Mouse (Mus musculus) cerebellum, postnatal 14 days (tissue): ENCODE data around the gene Prkrip1.
A peak's percentile ranks its signal among the peaks of the same experiment; 100 is the strongest.
"Not testable (repeated sequence)": the region's sequence is repeated elsewhere in the genome, so short reads cannot be mapped to it uniquely, and the experiment has no call there.

ENCODE experiments used
- DNase-seq, 2 experiments: peaks; one replicate each; pipeline ENCODE4 v3.0.0; 2021; ENCODE audit warnings: mixed read lengths in 2 of 2

Prkrip1 gene

GRCm38 (mm10) chr5:136211341-136212102, 12.8 kb upstream of the Prkrip1 start:
- not testable (repeated sequence) for DNase-seq

- DNase-seq, result no peak
Measured at GRCm38 (mm10) chr5:136210549-136210948, 11.8 kb upstream of the Prkrip1 start.

GRCm38 (mm10) chr5:136201832-136202231, 3.1 kb upstream of the Prkrip1 start:
- DNase-seq, result peak; percentile 85 to 86

GRCm38 (mm10) chr5:136199526-136199925, 763 bp upstream of the Prkrip1 start:
- peak in 1 of 2 experiments; percentile 22 for DNase-seq

- no peak for DNase-seq
Measured at GRCm38 (mm10) chr5:136191870-136192269, 6.9 kb downstream of the Prkrip1 start.

GRCm38 (mm10) chr5:136186723-136187122, 12.0 kb downstream of the Prkrip1 start:
- peak; percentile 76 for DNase-seq

- DNase-seq, result no peak
Measured at GRCm38 (mm10) chr5:136183766-136184165, 15.0 kb downstream of the Prkrip1 start.

- no peak for DNase-seq
Measured at GRCm38 (mm10) chr5:136182830-136183229, 15.9 kb downstream of the Prkrip1 start.

GRCm38 (mm10) chr5:136182049-136182448, 16.7 kb downstream of the Prkrip1 start:
- no peak for DNase-seq

- DNase-seq, result no peak
Measured at GRCm38 (mm10) chr5:136181197-136181596, 17.6 kb downstream of the Prkrip1 start.

- DNase-seq, result no peak
Measured at GRCm38 (mm10) chr5:136179594-136179993, 19.2 kb downstream of the Prkrip1 start.

GRCm38 (mm10) chr5:136173606-136174463, 24.9 kb downstream of the Prkrip1 start:
- DNase-seq, result peak; percentile 81 to 82

- no peak for DNase-seq
Measured at GRCm38 (mm10) chr5:136172939-136173338, 25.8 kb downstream of the Prkrip1 start.

GRCm38 (mm10) chr5:136171363-136172341, 27.1 kb downstream of the Prkrip1 start:
- DNase-seq, result no peak

- DNase-seq, result peak; percentile 88 to 92
Measured at GRCm38 (mm10) chr5:136170512-136171362, 28.0 kb downstream of the Prkrip1 start, which contains the start of gene Orai2. Gene Orai2 (minus strand): TSS chr5:136170713.

- peak; percentile 60 to 62 for DNase-seq
Measured at GRCm38 (mm10) chr5:136169626-136170511, 28.9 kb downstream of the Prkrip1 start.

- DNase-seq, result peak in 1 of 2 experiments; percentile 41
Measured at GRCm38 (mm10) chr5:136168071-136168470, 30.7 kb downstream of the Prkrip1 start.

- DNase-seq, result no peak
Measured at GRCm38 (mm10) chr5:136167296-136167695, 31.5 kb downstream of the Prkrip1 start.

GRCm38 (mm10) chr5:136165246-136165645, 33.5 kb downstream of the Prkrip1 start:
- DNase-seq, result peak; percentile 50 to 53

GRCm38 (mm10) chr5:136163807-136164474, 34.8 kb downstream of the Prkrip1 start:
- DNase-seq, result peak; percentile 65 to 68
